Mouse (Mus musculus) heart, embryonic 12.5 days (tissue): Measurements from ENCODE around the gene Krtap9-1. TPM values are rescaled to one million over a fixed set of nuclear protein-coding genes. Genes with fewer than 3 reads are reported as not detected.

ENCODE experiments used
- polyA plus RNA-seq: library from polyadenylated mRNA; unstranded; fragments of >200 nt; fragmentation: Nextera tagmentation; extraction: Ambion mirVana; gene quantifications from 2 replicates; pipeline ENCODE4 v1.2.1, GENCODE M21; 2016

Krtap9-1 gene
- polyA plus RNA-seq, 1 experiment from 2014 or later = not detected

Other genes with a start within 250 kb of the Krtap9-1 start
- gene Krtap4-1, start 245.2 kb upstream of the Krtap9-1 start, polyA plus RNA-seq = not detected in 2 replicates
- gene Krtap4-2, start 238.3 kb upstream of the Krtap9-1 start, polyA plus RNA-seq = not detected in 2 replicates
- not detected in 2 replicates for gene Krtap4-7, start 229.3 kb upstream of the Krtap9-1 start, polyA plus RNA-seq
- not detected in 2 replicates for gene Gm11555, start 223.2 kb upstream of the Krtap9-1 start, polyA plus RNA-seq
- gene Gm11563, start 214.4 kb upstream of the Krtap9-1 start, polyA plus RNA-seq = not detected in 2 replicates
- gene Krtap4-6, start 207.4 kb upstream of the Krtap9-1 start, polyA plus RNA-seq = not detected in 2 replicates
- gene Gm14190, start 182.6 kb upstream of the Krtap9-1 start, polyA plus RNA-seq = not detected in 2 replicates
- not detected in 2 replicates for gene Gm14180, start 139.1 kb upstream of the Krtap9-1 start, polyA plus RNA-seq
- gene Gm11595, start 100.5 kb upstream of the Krtap9-1 start, polyA plus RNA-seq = not detected in 2 replicates
- not detected in 2 replicates for gene Krtap4-8, start 92.7 kb upstream of the Krtap9-1 start, polyA plus RNA-seq
- not detected in 2 replicates for gene Krtap4-9, start 88.2 kb upstream of the Krtap9-1 start, polyA plus RNA-seq
- not detected in 2 replicates for gene Gm11596, start 79.9 kb upstream of the Krtap9-1 start, polyA plus RNA-seq
- gene Gm11569, start 74.5 kb upstream of the Krtap9-1 start, polyA plus RNA-seq = not detected in 2 replicates
- not detected in 2 replicates for gene Gm11554, start 68.9 kb upstream of the Krtap9-1 start, polyA plus RNA-seq
- not detected in 2 replicates for gene Krtap4-13, start 63.5 kb upstream of the Krtap9-1 start, polyA plus RNA-seq
- not detected in 2 replicates for gene Gm11564, start 57.7 kb upstream of the Krtap9-1 start, polyA plus RNA-seq
- gene 2300003K06Rik, start 35.3 kb upstream of the Krtap9-1 start, polyA plus RNA-seq = not detected in 2 replicates
- gene Krtap4-16, start 21.8 kb upstream of the Krtap9-1 start, polyA plus RNA-seq = not detected in 2 replicates
- gene Gm11568, start 15.5 kb upstream of the Krtap9-1 start, polyA plus RNA-seq = not detected in 2 replicates
- gene Gm11559, start 8.9 kb upstream of the Krtap9-1 start, polyA plus RNA-seq = not detected in 2 replicates
- not detected in 2 replicates for gene Gm11567, start 5.8 kb downstream of the Krtap9-1 start, polyA plus RNA-seq
- not detected in 2 replicates for gene Krtap31-1, start 34.5 kb downstream of the Krtap9-1 start, polyA plus RNA-seq
- not detected in 2 replicates for gene Gm11565, start 41.4 kb downstream of the Krtap9-1 start, polyA plus RNA-seq
- gene Krtap31-2, start 62.9 kb downstream of the Krtap9-1 start, polyA plus RNA-seq = not detected in 2 replicates
- gene Krtap9-5, start 75.1 kb downstream of the Krtap9-1 start, polyA plus RNA-seq = not detected in 2 replicates
- gene Krtap29-1, start 105.7 kb downstream of the Krtap9-1 start, polyA plus RNA-seq = not detected in 2 replicates
- not detected in 2 replicates for gene Krtap16-1, start 113.2 kb downstream of the Krtap9-1 start, polyA plus RNA-seq
- gene Krtap17-1, start 120.6 kb downstream of the Krtap9-1 start, polyA plus RNA-seq = not detected in 2 replicates
- gene Krt33a, start 142.8 kb downstream of the Krtap9-1 start, polyA plus RNA-seq = not detected in 2 replicates
- not detected in 2 replicates for gene Krt33b, start 156.5 kb downstream of the Krtap9-1 start, polyA plus RNA-seq
- gene Krt34, start 168.2 kb downstream of the Krtap9-1 start, polyA plus RNA-seq = not detected in 2 replicates
- not detected in 2 replicates for gene Krt31, start 177.2 kb downstream of the Krtap9-1 start, polyA plus RNA-seq
- not detected in 2 replicates for gene Krt32, start 214.8 kb downstream of the Krtap9-1 start, polyA plus RNA-seq
- gene Krt35, start 222.9 kb downstream of the Krtap9-1 start, polyA plus RNA-seq = not detected in 2 replicates
- not detected in 2 replicates for gene Krt36, start 232.2 kb downstream of the Krtap9-1 start, polyA plus RNA-seq
- gene Krt13, start 248.2 kb downstream of the Krtap9-1 start, polyA plus RNA-seq = 0.14 and 0.20 TPM in 2 replicates